Mouse (Mus musculus) left cerebral cortex, adult 8-10 months (tissue): ENCODE data around the gene Tmem79. TPM values are rescaled to one million over a fixed set of nuclear protein-coding genes. Genes with fewer than 3 reads are reported as not detected.
"Not testable (repeated sequence)": the region's sequence is repeated elsewhere in the genome, so short reads cannot be mapped to it uniquely, and the experiment has no call there.

Source experiments
- DNase-seq, 2 experiments: peaks; one replicate each; pipeline ENCODE4 v3.0.0; 2022; ENCODE audit warnings: low spot score in 2 of 2
- total RNA-seq, 4 experiments: library from RNA; stranded (reverse); gene quantifications; 2 replicates each; pipeline ENCODE4 v1.2.4; 2022

The Tmem79 gene
- total RNA-seq, 4 experiments from 2014 or later, result 1.4 to 2.8 (median 1.8) TPM

- not testable (repeated sequence) for DNase-seq
Measured at GRCm38 (mm10) chr3:88285565-88285895, 50.4 kb downstream of the Tmem79 start.

GRCm38 (mm10) chr3:88284815-88285564, 51.0 kb downstream of the Tmem79 start:
- DNase-seq, result not testable (repeated sequence)

GRCm38 (mm10) chr3:88281141-88281916, 54.6 kb downstream of the Tmem79 start:
- DNase-seq, result not testable (repeated sequence)

GRCm38 (mm10) chr3:88280035-88280434, 55.9 kb downstream of the Tmem79 start:
- DNase-seq, result no peak

Other genes starting within 250 kb of the Tmem79 start
- 100 to 1,000 TPM; 190 to 208 (median 194) TPM for gene Mef2d, start 193.8 kb downstream of the Tmem79 start, total RNA-seq
- gene Rhbg, start 81.4 kb downstream of the Tmem79 start, total RNA-seq, result not detected
- gene Gm38392, start 48.9 kb downstream of the Tmem79 start, total RNA-seq, result under 1 TPM in 1 of 4 experiments, not detected in 3; 0.61 TPM
- gene Tsacc, start 39.1 kb downstream of the Tmem79 start, total RNA-seq, result 1 to 10 TPM; 3.1 to 6.6 (median 4.3) TPM
- 100 to 1,000 TPM; 166 to 184 (median 173) TPM for gene Cct3, start 39.0 kb downstream of the Tmem79 start, total RNA-seq
- 100 to 1,000 TPM in 2 of 4 experiments, 10 to 100 TPM in 2; 97.4 to 106 (median 100) TPM for gene Glmp, start 11.1 kb downstream of the Tmem79 start, total RNA-seq
- gene Smg5, start 112 bp upstream of the Tmem79 start, total RNA-seq, result 10 to 100 TPM; 80.2 to 90.1 (median 83.9) TPM
- 10 to 100 TPM; 14.4 to 16.7 (median 14.8) TPM for gene Paqr6, start 28.4 kb upstream of the Tmem79 start, total RNA-seq
- gene Bglap3, start 36.6 kb upstream of the Tmem79 start, total RNA-seq, result 1 to 10 TPM in 2 of 4 experiments, under 1 TPM in 2; 0.63 to 2.3 (median 1.3) TPM
- 1 to 10 TPM in 3 of 4 experiments, not detected in 1; 1.1 to 1.8 (median 1.3) TPM for gene Bglap2, start 42.6 kb upstream of the Tmem79 start, total RNA-seq
- 1 to 10 TPM in 1 of 4 experiments, not detected in 3; 2.8 TPM for gene Bglap, start 48.3 kb upstream of the Tmem79 start, total RNA-seq
- 1 to 10 TPM; 7.4 to 9.2 (median 7.8) TPM for gene Pmf1, start 74.2 kb upstream of the Tmem79 start, total RNA-seq
- 10 to 100 TPM; 72.5 to 77.6 (median 75.9) TPM for gene Slc25a44, start 89.0 kb upstream of the Tmem79 start, total RNA-seq
- gene Sema4a, start 125.0 kb upstream of the Tmem79 start, total RNA-seq, result 10 to 100 TPM; 63.2 to 71.4 (median 66.8) TPM
- 10 to 100 TPM; 50.1 to 67.5 (median 60.3) TPM for gene Lmna, start 173.8 kb upstream of the Tmem79 start, total RNA-seq
- gene Mex3a, start 196.2 kb upstream of the Tmem79 start, total RNA-seq, result 1 to 10 TPM; 2.3 to 3.1 (median 2.6) TPM
- not detected for gene Rab25, start 212.2 kb upstream of the Tmem79 start, total RNA-seq
- gene Lamtor2, start 216.9 kb upstream of the Tmem79 start, total RNA-seq, result 100 to 1,000 TPM; 102 to 133 (median 110) TPM
- 100 to 1,000 TPM; 121 to 142 (median 129) TPM for gene Ubqln4, start 217.6 kb upstream of the Tmem79 start, total RNA-seq
- 10 to 100 TPM; 85.5 to 93.2 (median 89.8) TPM for gene Ssr2, start 239.7 kb upstream of the Tmem79 start, total RNA-seq